Mouse (Mus musculus) urinary bladder, adult 18-20 months (tissue): ENCODE data around the gene Ppt2.

ENCODE experiments used
- DNase-seq, 2 experiments: peaks; one replicate each; pipeline ENCODE4 v3.0.0; 2022; ENCODE audit warnings: low spot score in 2 of 2, mixed read lengths in 2 of 2

Ppt2 gene

GRCm38 (mm10) chr17:34639461-34640255 is 11.3 kb upstream of the Ppt2 start:
- DNase-seq = no peak

- DNase-seq = no peak
Measured at GRCm38 (mm10) chr17:34637459-34637858, 9.1 kb upstream of the Ppt2 start.

- DNase-seq = no peak
Measured at GRCm38 (mm10) chr17:34635671-34636070, 7.4 kb upstream of the Ppt2 start.

GRCm38 (mm10) chr17:34632261-34632691 is 4.0 kb upstream of the Ppt2 start:
- peak; percentile 79 to 82 for DNase-seq

- no peak for DNase-seq
Measured at GRCm38 (mm10) chr17:34631647-34632046, 3.3 kb upstream of the Ppt2 start.

- DNase-seq = no peak
Measured at GRCm38 (mm10) chr17:34630761-34631301, 2.5 kb upstream of the Ppt2 start.

- DNase-seq = no peak
Measured at GRCm38 (mm10) chr17:34629796-34630603, 1.7 kb upstream of the Ppt2 start.

GRCm38 (mm10) chr17:34629221-34629751 is 976 bp upstream of the Ppt2 start, which contains the start of gene Prrt1:
Gene Prrt1 (plus strand): TSS chr17:34629533.
- DNase-seq = no peak

- no peak for DNase-seq
Measured at GRCm38 (mm10) chr17:34628644-34628967, 296 bp upstream of the Ppt2 start.

GRCm38 (mm10) chr17:34627093-34627942 is 992 bp downstream of the Ppt2 start:
- DNase-seq = peak; percentile 74 to 80

- DNase-seq = no peak
Measured at GRCm38 (mm10) chr17:34626773-34627092, 1.6 kb downstream of the Ppt2 start.

GRCm38 (mm10) chr17:34626062-34626772 is 2.1 kb downstream of the Ppt2 start:
- DNase-seq = no peak

GRCm38 (mm10) chr17:34624981-34625380 is 3.3 kb downstream of the Ppt2 start:
- no peak for DNase-seq

GRCm38 (mm10) chr17:34623161-34623560 is 5.1 kb downstream of the Ppt2 start:
- no peak for DNase-seq

GRCm38 (mm10) chr17:34621006-34621405 is 7.3 kb downstream of the Ppt2 start:
- no peak for DNase-seq

- DNase-seq = peak in 1 of 2 experiments; percentile 68
Measured at GRCm38 (mm10) chr17:34618999-34619398, 9.3 kb downstream of the Ppt2 start.

GRCm38 (mm10) chr17:34615871-34616270 is 12.4 kb downstream of the Ppt2 start, which contains the start of gene Egfl8:
Gene Egfl8 (minus strand): TSS chr17:34615971.
- DNase-seq = no peak

- DNase-seq = no peak
Measured at GRCm38 (mm10) chr17:34613830-34614229, 14.5 kb downstream of the Ppt2 start.

- DNase-seq = no peak
Measured at GRCm38 (mm10) chr17:34613054-34613645, 15.2 kb downstream of the Ppt2 start.

GRCm38 (mm10) chr17:34611050-34611449 is 17.3 kb downstream of the Ppt2 start:
- DNase-seq = no peak
